Mouse (Mus musculus): ENCODE measurements around the gene BC048507. TPM values are rescaled to one million over a fixed set of nuclear protein-coding genes. Genes with fewer than 3 reads are reported as not detected.
"Not testable (repeated sequence)": the region's sequence is repeated elsewhere in the genome, so short reads cannot be mapped to it uniquely, and the experiment has no call there.

The BC048507 gene
- polyA plus RNA-seq (2012; rRNA removed): not detected in 2 replicates

DNA sequence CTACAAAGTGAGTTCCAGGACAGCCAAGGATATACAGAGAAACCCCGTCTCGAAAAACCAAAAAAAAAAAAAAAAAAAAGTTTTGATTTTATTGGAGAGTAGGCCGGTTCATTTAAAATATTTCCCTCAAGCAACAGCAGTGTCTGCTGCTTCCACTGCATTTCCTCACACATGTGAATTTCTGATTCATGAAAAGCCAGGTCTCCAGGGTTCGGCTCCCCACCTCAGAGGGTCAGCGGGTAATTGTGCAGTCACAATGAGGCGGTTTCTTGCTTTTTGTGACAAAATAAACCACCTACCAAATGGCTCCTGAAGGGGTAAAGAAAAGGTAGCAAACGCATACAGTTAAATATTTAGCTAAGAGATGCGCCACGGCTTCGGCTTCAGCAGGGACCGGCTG, at the start of gene BC048507:
Gene BC048507 (plus strand): TSS at position 301 of the 400 bp plus-strand sequence.
- DNase-seq (ENCODE audit: low spot score): no peak

DNA sequence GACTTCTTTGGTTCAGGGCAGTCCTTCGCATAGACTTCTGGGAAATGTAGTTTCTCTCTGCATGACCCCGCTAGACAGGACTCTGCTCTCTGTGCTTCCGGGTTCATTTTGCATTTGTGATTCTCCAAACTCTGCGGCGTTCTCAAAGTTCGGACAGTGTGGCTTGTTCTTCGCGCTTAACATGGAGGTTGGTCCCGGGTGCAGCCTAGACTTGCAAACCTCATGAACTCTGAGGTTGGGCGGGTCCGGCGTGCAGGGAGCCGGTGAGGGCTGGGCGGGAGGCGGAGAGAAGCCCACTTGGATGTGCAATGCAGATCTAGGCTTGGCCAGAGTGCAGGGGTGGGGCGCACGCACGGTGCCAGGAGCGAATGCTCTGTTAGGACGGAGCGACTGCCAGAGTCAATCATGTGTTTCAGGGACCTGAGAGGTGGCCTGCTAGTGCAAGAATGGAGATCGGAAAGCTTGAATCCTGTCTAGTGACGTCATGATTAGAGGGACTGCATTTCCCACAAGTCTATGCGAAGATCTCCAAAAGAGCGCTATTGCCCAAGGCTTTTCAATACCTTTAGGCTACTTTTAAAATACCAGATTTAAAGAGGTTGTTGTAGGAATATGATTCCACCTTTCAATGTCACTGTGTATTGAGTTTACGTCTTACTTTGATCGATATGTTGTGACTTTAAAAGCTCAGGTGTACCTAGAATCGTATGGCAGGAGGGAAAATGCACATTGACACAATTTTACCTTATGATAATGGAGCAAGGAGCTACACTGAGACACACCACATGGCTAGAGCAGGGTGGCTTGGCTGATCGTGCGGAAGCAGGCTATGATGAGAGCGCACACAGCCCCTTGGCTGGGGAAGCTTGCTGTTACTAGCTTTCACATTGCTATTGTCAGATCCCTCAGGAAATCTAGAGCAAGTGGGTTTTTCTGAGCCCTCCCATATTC, 49.1 kb upstream of the BC048507 start, which contains the start of gene Zfp273:
Gene Zfp273 (plus strand): TSS at position 31 of the 951 bp plus-strand sequence.
- peak; percentile 68 for DNase-seq (ENCODE audit: low spot score)

DNA sequence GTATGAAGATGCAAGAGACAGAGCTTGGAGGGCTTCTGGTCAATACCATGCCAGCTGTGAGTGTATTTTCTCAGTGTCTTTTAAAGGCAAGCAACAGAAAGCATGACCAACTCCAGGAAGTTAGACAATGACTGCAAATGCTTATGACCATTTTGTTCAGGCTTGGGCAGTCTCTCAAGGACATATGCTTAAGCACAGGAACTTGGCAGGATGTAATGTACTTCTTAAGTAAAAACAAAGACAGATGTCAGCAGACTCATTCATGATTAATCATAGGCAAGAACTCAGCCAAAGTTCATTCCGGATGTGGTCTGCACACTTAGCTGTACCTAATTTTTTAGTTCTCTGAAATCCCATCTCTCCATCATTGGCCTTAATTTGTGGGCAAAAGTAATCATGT, 44.5 kb upstream of the BC048507 start:
- DNase-seq (ENCODE audit: low spot score): no peak

DNA sequence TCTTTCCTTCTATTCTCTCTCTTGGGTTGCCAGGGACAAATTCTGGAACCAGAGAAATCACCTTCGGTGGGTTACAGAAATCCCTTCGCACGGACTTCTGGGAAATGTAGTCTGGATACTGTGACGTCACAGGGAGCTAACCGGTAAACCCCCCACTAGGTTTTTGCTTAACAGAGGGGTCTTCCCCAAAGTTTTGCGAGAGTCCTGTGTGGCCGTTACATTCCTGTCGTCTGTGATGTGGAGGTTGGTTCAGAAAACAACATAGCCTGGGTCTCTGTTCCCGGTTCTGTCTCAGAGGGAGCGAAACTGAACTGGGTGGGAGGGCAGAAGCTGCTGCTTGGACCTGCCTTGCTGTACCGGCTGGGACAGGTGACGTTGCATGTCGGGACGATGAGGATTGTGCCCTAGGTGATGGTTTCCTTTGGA, 32.2 kb upstream of the BC048507 start, which contains the start of gene Gm10037:
Gene Gm10037 (plus strand): TSS at position 196 of the 426 bp plus-strand sequence.
- peak; percentile 25 for DNase-seq (ENCODE audit: low spot score)

DNA sequence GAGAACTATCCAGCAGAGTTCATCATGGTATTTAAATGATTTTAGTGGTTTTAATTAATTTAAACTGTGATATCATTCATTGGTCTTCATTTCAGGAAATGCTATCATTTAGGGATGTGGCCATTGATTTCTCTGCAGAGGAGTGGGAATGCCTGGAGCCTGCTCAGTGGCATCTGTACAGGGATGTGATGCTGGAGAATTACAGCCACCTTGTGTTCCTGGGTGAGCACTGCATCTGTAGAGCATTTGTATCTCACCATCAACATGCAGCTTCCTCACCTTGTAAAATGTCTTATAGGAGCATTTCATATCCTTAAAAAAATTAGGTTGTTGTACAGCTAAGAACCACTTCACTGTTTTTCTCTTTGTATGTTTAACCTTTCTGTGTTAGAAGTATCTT, 30.0 kb upstream of the BC048507 start:
- not testable (repeated sequence) for DNase-seq (ENCODE audit: low spot score)

DNA sequence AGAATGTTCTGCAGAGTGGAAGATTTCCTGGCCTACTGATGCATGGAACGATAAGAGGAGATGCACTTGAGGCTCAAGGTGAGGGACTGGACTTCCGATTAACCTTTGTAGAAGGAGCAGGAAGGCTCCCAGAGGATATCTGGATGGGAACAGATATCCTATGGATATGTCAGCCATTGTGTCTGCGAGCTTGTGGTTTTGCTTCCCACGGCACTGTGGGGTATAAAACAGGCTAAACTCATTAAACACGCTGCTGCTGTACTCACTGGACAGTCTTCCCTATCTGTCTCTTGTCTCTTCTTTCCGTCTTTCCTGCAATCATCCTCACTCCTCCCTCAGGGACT, 19.4 kb upstream of the BC048507 start:
- DNase-seq (ENCODE audit: low spot score): no peak

DNA sequence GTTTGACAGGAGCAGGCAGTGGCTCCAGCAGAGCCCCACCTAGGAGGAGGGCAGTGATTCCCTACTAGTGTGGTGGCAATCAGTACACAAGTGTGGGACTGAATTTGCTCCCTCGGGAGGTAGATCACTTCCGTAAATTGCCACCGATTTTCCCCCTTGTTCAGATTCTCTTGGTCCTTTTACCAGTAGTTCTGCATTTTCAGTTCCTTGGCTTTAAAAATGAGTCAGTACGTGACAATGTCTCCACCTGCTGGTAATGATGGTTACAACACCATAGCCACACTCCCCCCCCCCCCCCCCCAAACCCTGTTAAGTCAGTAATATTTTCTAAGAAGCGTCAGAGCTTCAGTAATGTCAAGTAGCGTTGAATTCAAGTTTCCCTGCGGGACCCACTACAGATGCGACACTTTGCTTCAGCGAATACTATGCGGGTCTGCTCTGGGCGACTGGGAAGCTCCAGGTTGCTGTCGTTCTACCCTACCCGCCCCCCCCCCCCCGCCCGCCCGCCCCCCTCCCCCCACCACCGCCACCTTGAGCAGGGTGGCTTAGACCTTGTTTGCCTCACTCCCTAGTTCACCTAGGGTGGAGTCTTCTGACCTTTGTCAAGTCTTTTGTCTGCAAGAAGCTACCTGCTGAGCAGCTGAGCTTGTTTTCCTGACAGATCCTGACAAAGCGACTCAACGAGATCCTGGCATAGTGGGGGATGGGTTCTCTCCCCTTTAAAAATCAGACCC, 18.8 kb upstream of the BC048507 start:
- no peak for DNase-seq (ENCODE audit: low spot score)

DNA sequence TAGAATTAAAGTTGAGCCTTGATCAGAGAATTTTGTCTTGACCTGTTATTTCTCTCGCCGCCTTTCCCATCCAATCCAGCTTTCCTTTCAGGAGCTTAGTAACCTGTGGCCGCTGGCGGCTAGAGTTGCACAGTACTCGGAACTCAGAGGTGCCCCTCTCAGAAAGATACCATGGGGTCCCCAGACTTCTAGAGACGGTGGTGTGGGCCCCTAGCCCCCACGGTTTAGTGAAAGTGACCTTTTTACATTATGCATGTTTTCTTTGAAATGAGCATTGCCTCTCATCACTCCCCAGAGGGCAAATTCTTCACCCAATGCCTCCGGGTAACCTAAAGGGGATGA, 18.3 kb upstream of the BC048507 start:
- DNase-seq (ENCODE audit: low spot score): no peak

DNA sequence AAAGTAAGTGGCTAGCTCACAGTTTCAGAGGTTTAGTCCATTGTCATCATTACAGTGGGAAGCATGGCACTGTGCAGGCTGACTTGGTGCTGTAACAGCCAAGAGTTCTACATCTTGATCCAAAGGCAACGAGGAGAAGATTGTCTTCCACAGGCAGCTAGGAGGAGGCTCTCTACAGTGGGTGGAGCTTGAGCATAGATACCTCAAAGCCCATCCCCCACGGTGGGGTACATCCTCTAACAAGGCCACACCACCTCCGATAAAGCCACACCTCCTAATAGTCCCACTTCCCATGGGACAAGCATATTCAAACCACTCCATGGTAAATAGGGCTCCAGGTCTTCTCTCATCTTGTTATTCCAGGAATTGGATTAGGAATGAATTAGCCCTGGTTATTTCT, 12.8 kb upstream of the BC048507 start:
- DNase-seq (ENCODE audit: low spot score): no peak

DNA sequence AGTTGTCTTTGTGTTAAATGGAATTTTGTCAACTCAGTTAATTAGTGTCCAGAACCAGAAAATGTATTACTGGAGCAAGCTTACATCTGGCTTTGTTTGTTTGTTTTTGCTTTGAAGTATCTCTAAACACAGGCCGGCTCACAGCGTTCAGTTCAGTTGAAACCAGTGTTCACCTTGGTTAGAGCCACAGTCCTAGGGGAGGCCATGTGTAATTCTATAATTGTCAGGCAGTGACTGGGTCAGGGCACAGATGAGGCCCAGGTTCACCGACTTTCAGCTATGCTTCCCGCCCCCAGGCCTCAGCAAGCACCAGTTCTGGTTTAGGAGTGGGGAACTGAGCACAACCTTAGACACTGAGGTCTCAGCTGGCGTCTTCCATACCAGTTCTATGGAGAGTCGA, 10.0 kb upstream of the BC048507 start:
- DNase-seq (ENCODE audit: low spot score): no peak

DNA sequence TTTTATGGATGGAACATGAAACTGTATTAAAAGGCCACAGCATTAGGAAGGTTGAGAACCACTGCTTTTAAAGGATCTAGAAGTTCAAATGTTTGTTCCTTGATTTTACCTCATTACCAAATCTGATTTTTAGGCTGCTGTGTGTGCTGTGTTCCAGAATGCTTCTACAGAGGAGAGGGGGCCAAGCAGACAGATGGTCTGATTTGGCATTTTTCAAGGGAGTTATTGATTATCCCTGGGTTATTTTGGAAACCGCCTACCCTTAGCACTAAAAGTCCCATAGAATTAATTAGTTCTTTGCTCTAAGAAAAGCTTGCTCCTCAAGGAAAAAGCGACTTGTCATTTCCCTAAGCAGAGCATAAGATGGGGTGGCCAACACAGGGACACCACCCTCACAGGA, 9.1 kb upstream of the BC048507 start:
- no peak for DNase-seq (ENCODE audit: low spot score)

DNA sequence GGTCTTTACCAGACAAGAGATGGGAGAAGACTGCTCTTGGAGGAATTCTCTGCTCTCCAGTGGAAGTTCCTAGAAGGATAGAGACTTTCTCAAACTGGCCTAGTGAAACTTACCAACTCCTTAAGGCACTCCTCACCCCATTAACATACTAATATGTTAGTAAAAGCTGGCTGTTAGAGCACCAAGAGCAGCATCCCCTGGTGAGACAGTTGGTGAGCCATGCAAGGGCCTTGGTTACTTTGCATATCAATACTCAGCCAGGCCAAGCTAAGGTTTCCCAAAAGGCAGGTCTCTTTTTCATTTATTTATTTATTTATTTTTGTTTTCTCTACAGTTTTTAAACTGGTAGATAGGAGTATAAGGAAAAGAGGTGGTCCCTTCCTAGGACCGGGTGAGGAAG, 5.8 kb upstream of the BC048507 start:
- DNase-seq (ENCODE audit: low spot score): no peak

DNA sequence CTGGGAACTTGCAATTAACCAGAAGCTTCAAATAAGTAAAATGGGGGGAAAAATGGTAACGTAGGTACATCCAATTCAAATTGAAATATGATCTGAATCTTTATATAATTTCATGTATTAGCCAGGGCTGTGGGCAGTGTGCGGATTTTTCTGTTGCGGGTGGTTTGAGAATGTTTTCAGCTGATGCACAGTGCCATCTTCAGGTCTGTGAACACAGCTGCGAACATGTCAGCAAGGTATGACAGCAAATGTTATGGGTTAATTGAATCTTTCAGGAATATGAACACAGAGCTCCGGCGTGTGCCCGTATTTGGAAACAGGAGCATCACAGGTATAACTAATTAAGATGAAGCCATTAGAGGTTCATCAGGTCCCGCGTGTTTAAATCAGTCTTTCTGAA, 618 bp upstream of the BC048507 start:
- no peak for DNase-seq (ENCODE audit: low spot score)

DNA sequence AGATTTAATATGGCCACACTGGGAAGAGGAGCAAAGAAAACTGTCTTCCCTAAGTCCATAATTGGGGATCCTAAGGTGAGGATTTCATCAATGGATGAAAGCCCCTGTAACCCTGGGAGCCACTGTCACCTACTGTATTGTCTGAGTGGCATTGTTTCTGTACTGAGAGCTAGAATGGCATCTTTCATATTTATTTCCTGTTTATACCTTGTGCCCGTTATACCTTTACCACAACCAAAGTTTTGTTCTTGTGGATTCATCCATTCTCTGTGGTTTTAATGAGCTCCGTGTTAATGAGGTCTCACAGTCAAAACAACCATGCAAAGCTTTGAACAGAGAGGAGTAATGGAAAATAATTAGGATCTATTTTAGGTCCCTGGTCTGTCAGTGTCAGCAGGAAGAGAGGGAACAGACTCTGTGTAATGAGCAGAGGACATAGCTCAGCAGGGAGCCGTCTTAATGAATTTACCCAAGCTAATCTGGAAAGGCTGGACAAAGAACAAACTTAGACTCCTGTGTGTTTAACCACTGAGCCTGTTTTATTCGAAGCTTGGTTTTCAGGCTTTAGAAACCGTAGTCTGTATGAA, 1.7 kb downstream of the BC048507 start:
- no peak for DNase-seq (ENCODE audit: low spot score)

DNA sequence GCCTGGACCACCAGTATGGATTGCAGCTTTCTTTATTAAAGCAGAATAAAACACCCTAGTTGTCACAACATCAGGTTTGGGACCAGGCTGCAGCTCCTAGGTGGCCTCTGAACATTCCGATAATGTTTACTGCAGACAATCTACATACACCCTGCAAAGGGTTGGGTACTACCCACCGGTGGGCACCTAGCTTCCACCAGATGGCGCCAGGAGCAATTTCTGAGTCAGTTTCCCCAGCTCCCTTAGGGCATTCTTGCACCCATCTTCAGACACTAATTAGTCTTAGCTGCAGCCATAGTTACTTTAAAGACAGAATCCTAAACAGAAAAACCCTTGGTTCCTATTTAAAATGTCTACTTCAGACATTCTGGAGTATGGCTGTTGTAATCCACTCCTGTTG, 4.8 kb downstream of the BC048507 start:
- DNase-seq (ENCODE audit: low spot score): no peak

DNA sequence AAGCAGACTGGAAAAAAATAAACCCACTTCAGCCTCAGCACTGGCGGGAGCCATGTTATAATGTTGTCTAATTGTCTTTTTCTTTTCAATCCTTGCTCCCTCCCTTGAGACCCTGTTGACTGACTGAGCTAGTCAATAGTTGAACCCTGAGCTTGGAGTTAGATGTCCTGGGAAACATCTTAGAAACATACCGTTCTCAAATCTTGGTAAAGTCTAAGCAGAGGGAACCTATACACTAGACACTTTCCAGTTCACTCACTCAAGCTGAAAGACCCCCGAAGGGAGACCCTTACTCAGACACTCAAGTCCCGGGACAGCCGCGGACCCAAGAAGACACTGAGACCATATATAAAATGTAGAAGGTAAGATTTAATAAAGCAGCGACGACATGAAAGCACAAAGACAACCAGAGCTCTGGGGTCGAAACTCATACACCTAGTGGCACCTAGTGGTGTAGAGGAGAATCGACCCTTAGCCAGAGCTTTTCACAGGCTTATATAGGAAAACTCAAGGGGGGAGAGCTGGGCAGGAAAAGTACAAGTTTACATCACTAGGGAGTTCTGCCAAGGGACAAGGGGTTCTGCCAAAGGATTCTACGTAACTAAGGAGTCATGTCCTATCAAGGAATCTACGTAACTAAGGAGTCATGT, 13.0 kb downstream of the BC048507 start:
- DNase-seq (ENCODE audit: low spot score): not testable (repeated sequence)

DNA sequence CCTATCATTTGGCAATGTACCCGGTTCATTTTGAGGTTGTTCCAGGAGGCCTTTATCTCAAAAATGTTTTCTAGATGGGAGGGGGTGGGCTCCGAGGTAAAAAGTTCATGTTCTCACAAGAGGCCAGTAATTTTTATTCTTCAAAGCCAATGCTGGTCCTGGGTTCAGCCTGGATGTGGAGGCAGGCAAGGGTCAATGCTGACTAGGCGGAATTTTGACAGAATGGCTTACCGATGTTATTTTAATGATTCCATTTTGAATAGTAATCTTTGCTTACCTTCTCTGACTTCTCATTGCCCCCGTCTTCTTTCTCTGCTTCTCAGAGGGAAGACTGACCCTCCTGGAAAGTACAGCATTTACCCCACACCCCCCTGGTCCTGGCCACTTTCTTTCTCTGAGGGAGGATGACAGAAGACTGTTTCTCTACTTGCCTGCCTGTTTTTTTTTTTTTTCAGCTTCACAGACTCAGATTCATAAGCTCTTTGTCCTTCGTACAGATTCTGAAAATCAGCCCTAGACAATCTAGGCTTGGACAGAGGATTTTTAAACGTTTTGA, 13.7 kb downstream of the BC048507 start:
- DNase-seq (ENCODE audit: low spot score): no peak

DNA sequence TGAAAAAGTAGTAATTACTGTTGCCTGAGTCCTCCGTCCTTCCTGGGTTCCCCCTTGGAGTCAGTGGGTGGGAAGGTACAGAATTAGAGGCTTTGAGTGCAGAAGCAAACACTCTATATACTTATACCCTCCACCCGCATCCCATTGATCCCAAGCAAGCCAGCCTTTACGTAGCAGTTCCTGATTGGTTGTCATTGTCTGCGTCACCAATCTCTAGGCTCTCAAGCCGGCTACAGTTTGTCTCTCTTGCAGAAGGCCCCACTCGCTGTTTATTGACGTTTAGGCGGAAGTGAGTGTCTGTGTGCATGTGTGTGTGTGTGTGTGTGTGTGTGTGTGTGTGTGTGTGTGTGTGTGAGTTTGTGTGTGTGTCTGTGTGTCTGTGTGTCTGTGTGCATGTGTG, 20.8 kb downstream of the BC048507 start:
- no peak for DNase-seq (ENCODE audit: low spot score)

DNA sequence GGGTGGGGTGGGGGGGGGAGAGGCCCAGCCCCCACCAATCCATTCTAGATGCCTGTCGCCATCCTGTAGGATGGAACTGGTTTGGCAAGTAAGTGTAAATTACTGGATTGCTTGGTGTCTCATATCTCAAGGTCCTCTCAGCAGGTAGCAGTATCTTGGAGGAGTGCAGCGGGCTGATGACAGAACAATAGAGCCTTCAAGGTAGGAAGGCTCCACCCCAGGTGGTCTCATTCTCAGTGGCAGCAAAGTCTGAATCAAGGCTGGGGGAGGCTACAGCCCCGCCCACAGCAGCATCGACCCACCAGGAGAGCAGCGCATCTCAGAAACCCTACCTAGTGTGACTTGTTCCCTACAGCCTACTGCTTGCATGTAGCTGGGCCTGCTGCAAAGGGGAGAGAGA, 46.6 kb downstream of the BC048507 start:
- DNase-seq (ENCODE audit: low spot score): no peak
